Mouse (Mus musculus): ENCODE data around the gene Hnrnpf.

The Hnrnpf gene

DNA sequence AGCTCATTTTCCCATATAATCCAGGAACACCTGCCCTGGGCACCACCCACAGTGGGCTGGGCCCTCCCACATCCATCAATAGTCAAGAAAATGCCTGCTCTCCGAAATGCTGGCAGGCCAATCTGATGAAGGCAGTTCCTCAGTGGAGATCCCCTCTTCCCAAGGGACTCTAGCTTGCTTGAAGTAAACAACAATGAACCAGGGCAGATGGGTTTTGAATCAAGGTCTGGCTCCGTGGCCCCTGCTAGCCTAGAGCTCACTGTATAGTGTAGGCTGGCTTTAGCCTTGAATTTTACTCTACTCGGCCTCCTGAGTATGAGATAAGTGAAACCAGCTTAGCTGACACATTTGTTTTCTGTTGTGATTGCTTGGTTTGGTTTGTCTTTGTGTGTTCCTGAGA, 7.7 kb upstream of the Hnrnpf start:
- no peak for DNase-seq

DNA sequence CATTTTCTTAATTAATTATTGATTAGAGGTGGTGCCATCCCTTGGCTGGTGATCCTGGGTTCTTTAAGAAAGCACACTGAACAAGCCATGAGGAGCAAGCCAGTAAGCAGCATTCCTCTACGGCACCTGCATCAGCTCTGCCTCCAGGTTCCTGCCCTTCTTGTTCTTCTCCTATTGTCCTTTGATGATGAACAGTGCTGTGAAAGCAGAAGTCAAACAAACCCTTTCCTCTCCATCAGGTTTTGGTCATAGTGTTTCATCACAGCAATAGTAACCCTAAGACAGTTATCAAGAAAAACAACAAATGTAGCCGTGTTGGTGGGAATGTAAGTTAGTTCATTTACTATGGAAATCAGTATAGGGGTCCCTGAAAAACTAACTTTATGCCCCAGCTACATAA, 6.7 kb upstream of the Hnrnpf start:
- no peak for DNase-seq

DNA sequence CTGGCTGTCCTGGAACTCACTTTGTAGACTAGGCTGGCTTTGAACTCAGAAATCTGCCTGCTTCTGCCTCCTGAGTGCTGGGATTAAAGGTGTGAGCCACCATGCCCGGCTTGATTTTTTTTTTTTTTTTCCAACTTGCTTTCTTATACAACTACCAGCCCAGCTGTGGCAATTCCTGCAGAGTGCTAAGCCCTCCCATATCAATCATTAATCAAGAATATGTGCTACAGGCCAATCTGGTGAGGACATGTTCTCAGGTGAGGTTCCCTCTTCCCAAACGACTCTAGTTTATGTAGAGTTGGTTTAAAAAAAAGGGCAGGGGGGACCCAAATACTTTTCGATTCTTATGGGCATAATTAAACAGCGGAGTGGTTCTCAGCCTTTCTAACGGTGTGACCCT, 2.3 kb upstream of the Hnrnpf start:
- DNase-seq, result peak; percentile 13

DNA sequence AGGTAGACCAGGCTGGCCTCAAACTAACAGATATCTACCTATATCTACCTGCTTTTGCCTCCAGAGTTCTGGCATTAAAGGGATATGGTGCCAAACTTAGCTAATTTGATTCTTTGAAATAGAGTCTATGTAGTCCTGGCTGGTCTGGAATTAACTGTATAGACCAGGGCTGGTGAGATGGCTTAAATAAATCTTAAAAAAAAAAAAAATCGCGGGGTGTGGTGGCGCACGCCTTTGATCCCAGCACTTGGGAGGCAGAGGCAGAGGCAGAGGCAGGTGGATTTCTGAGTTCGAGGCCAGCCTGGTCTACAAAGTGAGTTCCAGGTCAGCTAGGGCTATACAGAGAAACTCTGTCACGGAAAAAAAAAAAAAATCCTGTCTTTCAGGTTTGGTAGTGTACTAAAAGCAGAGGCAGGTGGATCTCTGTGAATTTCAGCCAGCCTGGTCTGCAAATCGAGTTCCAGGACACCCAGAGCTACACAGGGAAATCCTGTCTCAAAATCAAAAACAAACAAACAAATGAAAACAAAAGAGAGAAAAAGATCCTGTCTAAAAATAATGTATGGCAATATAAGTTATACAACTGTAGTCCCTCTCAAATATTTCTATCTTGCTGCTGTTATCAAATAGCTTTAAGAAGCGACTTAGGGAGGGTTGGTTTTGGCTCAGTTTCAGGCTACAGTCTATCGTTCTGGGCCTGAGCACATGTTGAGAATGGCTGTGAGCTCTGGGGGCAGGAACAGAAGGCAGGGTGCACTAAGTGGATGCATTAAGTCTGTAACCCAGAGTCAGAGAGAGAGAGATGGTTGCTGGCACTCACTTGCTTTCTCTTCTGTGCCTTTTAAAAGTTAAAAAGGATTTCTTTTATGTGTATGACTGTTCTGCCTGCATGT, 1.6 kb downstream of the Hnrnpf start:
- no peak for DNase-seq

DNA sequence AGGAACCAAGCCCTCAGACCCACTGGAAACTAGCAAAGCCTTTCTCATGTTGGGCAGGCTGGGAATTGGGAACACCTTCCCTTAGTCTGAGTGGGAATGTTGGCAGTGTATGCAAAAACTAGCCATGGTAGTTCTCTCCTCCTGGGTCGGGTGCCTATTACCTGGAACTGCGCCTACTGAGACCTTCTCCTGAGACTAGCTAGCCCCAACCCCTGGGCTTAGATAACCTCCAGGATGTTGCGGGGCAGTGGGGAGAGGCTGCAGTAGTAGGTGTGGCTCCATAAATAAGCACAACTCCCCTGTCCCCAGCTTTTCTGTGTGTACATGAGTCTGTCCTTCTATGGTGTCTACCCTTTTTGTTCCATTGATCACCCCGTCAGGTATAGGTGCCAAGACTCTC, 2.4 kb downstream of the Hnrnpf start:
- DNase-seq, result no peak

DNA sequence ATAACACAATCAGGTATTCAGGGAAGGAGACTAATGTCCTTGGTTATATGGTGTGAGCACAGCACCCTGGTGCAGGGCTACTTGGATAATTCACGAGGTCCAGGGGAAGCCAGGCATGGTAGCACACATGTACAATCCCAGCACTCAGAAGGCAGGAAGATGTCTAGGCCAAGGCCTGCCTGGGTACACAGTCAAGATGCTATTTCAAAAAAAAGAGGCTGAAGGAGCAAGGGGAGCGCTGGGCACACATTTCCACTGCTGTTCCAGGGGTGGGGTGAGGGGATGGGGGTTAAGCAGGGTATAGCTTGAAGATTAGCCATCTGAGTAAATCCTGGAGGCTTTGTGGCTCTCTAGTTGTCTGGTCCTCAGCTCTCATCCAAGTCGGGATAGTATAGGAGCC, 3.7 kb downstream of the Hnrnpf start:
- no peak for DNase-seq

DNA sequence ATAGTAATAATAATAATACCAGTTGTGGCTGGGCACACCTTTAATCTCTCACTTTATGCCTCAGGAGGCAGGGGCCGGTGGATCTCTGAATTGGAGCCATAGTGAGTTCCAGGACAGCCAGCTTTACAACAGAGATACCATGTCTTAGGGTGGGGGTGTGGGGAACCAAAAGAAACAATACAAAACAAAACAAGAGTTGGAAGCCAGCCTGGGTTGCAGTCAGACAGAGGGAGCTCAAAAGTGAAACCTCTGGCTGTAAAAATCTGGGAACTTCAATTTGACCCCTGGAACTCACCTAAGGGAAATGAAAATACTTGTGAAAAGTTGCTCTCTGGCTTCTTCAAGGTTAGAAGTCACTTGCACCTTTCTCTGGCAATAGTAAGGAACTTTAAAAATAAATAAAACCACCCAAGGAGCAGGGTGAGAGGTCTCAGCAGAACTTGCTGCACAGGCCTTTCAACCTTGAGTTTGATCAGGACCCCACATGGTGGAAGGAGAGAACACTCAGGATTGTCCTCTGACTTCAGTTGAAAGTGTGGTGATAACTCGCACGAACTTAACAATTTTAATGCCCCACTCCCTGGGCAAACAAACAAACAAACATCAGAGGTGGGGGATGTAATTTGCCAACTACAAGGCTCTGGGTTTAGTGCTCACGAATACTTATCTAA, 5.3 kb downstream of the Hnrnpf start:
- peak; percentile 16 for DNase-seq

DNA sequence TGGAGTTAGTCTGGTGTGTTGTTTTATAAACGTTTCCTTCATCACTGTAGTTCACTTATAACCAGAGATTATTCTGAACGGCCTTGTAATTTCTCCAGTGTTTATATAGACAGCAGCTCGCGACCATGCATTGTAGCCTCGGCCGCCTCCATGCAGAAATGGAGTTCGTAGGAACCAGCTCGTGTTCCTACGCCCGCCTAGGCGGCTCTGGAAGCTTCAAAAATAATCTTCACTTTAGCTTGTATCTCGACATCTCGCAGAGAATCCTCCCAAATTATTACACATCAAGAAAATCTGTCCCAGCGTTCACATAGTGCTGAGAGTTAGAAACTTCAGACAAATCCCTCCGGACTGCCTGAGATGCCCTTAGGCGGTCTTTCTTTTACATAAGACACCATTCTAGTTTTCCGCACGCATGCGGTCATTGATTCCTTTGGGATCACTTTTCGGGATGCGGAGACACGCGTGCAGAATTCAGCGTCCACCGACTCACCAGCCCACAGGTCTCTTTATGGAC, 5.9 kb downstream of the Hnrnpf start:
- no peak for DNase-seq

DNA sequence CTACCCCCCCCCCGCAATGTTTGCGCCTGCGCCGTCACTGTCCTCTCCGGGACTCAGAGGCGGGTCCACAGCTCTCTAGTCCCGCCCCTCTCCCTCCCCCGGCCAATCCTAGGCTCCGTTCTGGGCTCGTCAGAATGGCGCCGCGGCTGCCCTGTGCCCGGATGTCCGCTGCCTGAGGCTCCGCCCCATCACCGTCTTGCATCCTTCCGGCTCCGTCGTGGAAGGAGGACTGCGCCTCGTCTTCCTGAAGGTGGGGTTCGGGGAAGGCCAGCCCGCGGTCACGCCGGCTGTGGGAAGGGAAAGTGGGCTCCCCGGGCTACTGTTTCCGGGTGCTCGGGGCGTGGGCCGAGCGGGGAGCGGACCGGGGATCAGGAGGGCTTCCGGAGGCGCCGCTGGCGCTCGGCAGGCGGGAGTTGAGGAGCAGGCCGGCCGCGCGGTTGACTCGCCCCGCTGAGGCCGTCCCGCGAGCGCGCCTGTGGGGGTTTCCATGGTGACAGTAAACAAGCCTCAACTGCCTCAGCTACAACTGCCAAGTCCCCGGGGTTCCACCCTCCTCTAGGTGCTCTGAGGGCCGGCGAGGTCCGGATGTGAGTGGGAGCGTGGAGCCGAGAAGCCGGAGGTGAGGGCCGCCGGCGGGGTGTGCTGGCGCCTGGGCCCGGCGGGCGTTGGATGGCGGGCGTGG, 6.6 kb downstream of the Hnrnpf start:
- peak; percentile 99 for DNase-seq

DNA sequence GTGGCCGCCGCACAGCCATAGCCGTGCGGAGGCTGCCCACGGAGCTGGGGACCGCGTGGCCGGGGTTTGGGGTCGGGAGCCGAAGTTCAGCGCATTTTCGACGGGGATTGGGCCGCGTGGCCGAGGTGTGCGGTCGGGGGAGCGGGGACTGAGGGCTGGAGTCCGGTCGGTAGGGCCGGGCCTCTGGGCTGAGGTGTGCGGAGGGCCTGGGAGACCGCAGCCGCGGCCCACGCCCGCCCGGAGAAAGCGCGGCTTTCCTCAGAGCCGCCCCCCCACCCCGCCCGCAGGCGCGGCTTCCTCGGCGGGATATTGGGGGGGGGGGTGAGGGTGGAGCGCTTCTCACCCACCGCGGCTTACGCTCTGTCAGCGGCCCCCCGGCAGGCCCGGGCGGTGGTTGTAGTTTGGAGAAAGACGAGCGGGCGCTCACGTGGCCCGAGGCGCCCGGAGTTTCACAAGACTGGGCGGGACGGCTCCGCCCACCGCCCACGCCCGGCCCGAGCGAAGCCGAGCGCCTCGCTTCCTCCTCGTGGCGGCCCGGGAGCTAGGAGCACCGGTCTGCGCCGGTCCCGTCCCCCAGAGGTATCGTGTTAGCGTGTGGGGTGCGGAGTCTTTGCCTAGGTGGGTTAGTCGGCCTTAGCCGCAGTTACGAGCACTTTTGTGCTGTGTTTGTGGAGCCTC, 7.3 kb downstream of the Hnrnpf start:
- peak; percentile 94 for DNase-seq

DNA sequence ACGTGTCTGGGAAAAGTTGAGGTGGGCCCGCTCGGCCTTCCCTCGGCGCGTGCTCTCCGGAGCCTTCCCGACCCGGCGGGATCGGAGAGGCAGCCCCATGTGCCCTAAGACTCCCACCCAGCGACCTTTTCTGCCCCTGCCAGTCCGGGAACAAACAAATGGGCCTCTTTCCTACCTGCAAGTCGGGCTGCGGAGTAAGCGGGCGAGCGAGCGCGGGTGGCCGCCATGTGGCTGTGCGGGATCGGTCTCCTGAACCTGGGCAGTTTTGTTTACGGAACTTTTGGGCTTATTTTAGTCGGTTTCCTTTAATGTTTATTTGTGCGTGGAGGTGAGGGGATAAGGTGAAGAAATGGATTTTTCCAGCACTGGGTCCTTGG, 7.8 kb downstream of the Hnrnpf start:
- DNase-seq, result no peak

DNA sequence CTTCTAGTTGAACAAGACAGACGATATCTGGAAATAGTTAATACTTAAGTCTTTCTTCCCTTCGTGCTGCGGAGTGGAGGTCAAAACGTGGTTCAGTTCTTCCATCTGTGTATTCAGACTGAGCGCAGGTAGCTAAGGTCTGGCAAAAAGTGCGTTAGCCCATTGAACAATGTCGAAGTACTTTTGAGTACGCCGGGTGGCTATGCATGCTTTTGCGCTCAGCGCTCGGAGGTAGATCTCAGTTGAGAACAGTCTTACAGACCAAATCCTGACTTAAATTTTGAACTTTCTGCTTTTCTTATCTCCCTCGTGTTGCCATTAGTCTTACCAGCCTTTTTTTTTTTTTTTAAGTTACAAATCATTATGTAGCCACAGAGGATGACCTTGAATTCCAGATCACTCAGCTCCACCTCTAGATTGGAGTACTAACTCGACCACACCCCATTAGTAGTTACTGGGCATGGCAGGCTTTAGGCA, 8.3 kb downstream of the Hnrnpf start:
- DNase-seq, result peak; percentile 25

DNA sequence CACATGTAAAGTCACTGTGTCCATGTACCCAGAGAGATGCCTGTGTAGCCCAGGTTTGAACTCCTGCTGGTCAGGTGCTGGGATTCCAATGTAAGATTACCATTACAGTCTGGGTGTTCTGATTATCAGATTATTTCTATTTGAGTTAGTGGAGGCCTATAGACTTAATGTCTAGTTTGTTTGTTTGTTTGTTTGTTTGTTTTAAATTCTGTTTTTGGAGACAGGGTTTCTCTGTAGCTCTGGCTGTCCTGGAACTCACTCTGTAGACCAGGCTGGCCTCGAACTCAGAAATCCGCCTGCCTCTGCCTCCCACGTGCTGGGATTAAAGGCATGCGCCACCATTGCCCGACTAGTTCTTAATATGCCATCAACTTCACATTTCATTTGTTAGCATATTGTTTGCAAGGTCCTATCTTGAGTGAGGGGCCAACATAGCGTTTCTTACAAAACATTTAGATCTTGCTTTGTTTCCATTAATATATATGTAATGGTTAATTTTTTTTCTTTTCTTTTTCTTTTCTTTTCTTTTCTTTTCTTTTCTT, 10.1 kb downstream of the Hnrnpf start:
- no peak for DNase-seq

DNA sequence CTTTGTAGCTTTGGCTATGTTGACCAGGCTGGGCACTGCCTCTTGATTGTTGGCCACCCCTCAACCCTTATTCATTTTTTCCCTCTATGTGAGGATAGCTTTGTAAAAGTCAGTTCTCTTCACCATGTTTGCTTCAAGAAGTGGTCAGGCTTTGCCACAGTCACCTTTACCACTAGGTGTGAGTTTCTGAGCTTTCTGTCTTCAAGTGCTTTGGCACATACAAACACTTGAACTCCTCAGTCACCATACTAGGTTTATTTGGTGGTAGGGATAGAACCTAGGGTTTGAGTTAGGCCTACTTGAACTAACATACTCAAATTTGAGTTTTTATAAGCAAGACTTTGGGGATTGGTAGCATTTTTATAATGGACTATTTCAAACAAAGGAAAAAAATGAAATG, 14.4 kb downstream of the Hnrnpf start:
- no peak for DNase-seq

DNA sequence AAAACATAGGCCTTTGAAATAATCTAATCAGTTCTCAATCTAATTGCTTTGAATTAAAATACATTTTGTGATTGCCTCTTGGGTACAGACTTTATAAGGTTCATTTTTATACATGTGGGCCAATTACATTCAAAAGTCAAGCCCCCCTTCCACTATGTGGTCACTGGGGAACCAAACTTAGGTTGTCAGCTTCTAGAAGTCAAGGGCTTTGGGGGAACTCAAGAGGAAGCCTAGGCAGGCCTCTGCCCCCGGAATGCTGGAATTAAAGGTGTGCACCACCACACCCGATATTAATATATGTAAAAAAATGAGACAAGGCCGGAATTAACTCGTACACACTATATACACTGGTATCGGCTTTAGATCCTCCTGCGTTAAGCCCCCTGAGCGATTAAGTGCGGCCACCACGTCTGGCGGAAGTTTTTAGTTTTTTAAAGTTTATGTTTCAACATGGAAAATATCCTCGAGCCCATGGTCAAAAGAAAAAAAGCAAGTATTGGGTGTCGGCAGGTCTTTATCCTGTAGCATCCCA, 16.1 kb downstream of the Hnrnpf start:
- DNase-seq, result no peak

DNA sequence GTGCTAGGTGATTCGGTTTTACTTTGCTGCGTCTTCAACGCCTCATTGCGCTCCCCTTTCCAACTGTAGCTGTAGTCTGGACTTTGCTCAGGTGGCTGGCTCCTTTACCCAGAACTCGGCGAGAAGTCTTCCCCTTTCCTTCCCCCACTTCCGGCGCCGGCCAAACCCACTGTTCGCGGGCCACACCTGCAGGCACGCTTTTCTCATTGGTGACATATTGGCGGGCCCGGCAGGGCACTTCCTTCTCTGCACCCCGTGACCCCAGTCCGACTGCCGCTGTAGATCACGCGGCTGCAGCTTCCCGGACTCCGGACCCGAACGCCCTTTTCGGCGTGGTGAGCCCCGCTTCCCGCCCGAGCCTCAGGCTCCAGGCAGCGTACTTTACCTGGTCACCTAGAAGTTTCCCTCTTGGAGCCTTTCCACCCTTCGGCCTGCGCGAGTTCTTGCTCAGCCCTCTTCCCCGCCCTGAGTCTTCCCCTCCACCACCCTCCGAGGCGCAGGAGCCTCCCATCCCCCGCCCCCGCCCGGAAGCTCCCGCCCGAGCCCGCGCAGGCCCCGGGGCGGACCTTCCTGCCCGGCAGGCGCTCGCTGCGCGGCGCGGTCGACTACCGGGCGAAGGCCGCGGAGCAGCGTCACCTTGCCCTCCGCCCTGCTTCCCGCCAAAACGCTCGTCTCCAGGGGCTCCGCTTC, 16.8 kb downstream of the Hnrnpf start:
- DNase-seq, result peak; percentile 91

DNA sequence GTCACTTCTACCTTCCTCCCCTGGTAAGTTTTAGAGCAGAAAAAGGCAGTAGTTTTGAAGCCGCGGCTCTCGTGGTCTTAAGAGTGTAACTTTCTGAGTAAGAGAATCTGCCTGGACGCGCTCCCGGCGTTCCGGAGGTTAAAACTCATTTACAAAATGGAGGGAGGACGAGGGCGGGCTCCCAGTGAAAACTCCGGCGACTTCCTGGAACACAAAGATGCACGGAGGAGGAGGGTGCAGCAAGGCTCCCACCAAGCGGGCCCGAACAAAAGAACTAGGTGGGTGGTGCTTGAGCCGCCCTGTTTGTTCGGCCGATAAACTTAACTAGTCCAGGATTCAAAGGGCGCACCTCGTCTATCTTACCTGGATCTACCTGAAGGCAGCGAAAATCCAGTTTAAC, 17.5 kb downstream of the Hnrnpf start:
- peak; percentile 84 for DNase-seq

DNA sequence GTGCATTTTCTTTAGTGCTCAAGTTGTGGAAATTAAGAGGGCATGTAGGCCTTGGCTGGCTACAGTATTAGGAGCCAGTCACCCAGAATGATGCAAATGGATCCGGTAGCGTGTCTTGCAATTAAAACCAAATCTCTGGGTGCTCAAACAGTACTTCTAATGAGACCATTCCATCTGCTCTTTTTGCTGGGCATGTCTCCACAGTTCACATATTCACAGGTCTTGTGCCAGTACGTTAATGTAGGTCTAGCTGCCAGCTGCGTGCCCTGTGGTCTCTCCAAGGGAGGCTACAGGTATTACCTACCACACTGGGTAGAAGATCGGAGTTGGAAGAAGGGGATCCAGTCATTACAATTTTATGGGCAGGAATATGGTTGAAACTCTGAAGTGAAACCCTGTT, 17.9 kb downstream of the Hnrnpf start:
- no peak for DNase-seq

DNA sequence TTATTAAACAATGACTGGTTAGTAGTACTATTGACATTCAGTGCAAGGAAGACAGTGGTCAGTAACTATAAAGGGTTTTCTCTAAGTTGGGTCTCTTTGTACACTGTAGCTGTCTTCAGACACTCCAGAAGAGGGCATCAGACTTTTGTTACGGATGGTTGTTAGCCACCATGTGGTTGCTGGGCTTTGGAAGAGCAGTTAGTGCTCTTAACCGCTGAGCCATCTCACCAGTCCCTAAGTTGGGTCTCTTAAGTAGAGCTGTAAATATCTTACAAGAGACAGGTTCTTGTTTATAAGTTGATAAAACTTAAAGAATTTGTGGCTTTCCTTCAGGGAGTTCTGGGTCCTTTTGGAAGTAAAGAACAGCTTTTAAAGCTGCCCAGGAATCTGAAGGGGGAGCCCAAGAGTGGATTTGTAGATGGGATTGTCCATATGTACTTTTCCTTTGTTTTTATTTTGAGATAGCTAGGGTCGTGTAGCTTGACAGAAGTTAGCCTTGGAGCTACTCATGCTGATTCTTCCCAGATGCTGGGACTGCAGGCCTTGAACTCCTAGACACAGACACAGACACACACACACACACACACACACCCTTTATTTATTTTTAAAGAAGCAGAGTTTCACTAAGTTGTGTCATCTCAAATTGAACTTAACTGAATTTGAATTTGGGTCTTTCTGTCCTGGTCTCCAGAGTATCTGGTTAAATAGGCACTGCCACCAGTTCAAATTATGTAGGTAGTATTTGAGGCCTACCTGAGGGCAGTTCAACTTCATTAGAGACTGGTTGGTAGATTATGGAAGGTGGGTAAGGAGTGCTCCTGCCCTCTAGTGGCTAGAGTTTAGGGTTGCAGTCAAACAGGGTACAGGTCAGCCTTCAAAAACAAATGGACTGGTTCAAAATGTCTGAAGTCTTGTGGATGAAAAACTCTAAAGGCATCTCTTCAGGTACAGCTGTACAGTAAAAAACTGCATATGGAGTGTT, 20.8 kb downstream of the Hnrnpf start:
- DNase-seq, result peak; percentile 54

DNA sequence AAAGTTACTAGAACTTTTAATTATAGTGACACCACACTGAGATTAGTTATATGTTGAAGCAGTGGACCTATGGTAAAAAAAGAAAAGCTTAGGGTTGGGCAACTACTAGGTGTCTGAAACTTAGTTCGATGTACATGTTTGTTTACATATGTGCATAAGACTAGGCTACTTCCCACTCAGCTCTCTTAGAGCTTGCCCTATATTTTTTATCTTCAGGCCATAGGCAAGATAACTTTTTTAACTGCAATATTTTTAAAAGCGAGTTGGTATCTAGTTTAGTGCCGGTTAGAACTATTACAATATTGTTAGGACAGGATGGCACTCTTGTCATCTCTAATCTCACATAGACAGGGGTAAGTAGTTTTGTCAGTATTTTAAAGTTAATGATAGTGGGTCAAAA, 21.9 kb downstream of the Hnrnpf start:
- no peak for DNase-seq
